Mouse (Mus musculus): ENCODE measurements around the gene Baiap2.

DNA sequence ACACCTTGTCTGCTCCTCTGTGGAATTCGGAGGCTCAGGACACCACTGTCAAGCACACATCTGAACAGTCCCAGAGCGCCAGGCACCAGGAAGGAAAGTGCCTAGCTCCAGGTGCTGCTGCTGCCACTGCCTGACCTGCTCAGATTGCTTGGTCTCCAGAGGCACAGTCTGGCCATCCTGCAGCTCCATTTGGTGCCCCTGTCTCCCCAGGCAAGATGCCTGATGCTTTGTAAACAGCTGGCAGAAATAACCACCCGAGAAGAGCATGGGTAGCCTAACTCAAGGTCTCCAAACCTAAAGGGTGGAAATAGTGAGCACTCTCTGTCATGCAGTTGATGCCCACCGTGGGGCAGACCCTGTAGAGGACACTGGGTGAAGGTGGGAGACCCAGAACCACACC lies 28.2 kb upstream of the Baiap2 start:
- TF ChIP-seq POLR2A (IDR thresholded peaks at IDR 0.05; ENCODE audit: low read depth, low read length) = no peak
- TF ChIP-seq CTCF (IDR thresholded peaks at IDR 0.05; ENCODE audit: borderline replicate concordance, insufficient read depth, low read length) = no peak
